9 mouse cellular contexts compared by ENCODE assay signal in genomic region chr7:140153383-140153782, GRCm38 (mm10). TPM values are rescaled to one million over a fixed set of nuclear protein-coding genes. Genes with fewer than 3 reads are reported as not detected.
DNase-seq lines count a peak whose midpoint lies in the region; ATAC-seq and TF ChIP-seq lines count a peak whose summit lies in the region.
"Had no signal": no experiment of that assay in that cellular context is flagged by ENCODE, and none has a peak within 500 bp of the region (broad histone marks: within the 10 kb centered on the region; RNA-seq: fewer than 3 reads in every experiment).

No protein-coding gene starts in this region.

- DNase-seq in heart, adult 11 months, result peak; percentile 87
- DNase-seq in heart, adult 9 months (ENCODE audit: low spot score in 2 of 2), result no peak
- peak; percentile 41 for DNase-seq in limb, embryonic 11.5 days (ENCODE audit: low spot score)
- DNase-seq in retina, adult 2 months (ENCODE audit: low read depth, low spot score), result peak; percentile 13
- no peak for DNase-seq in urinary bladder, postnatal 36 days (ENCODE audit: low spot score in 2 of 2)

- no peak for TF ChIP-seq POLR2A in ES-Bruce4 (IDR thresholded peaks at IDR 0.05; ENCODE audit: insufficient read depth, low read length)
- TF ChIP-seq POLR2A in cortical plate, adult 2 months (IDR thresholded peaks at IDR 0.05; ENCODE audit: extremely low read depth, insufficient read depth, low read length), result peak; percentile 11; the same call in 1 of the 2 replicates

- 6% methylated on average over 24 of the region's 28 CpGs for WGBS in heart, embryonic 14.5 days
- WGBS in limb, embryonic 11.5 days, result 7% methylated on average over 28 of the region's 28 CpGs

- peak overlapping the region; percentile 34 for H3K4me3 ChIP-seq in ES-Bruce4 (ENCODE audit: low read depth, low read length)
- peak overlapping the region; percentile 82 for H3K4me3 ChIP-seq in cortical plate, adult 2 months (ENCODE audit: insufficient read depth, low read length)
- H3K4me3 ChIP-seq in heart, embryonic 14.5 days (ENCODE audit: control insufficient read depth in 1 of 2, insufficient read depth in 1 of 2, low read depth in 1 of 2, low read length in 2 of 2), result peak overlapping the region in 1 of 2 experiments; percentile 28; a peak in 2 of 4 replicates
- no peak overlapping the region for H3K4me3 ChIP-seq in limb, embryonic 11.5 days (ENCODE audit: low read depth, low read length)

- no peak for TF ChIP-seq EP300 in ES-Bruce4 (IDR thresholded peaks at IDR 0.05; ENCODE audit: insufficient read depth, low read depth, low read length)

- no peak for TF ChIP-seq CTCF in ES-Bruce4 (IDR thresholded peaks at IDR 0.05; ENCODE audit: low read depth, low read length)
- no peak for TF ChIP-seq CTCF in cortical plate, adult 2 months (IDR thresholded peaks at IDR 0.05; ENCODE audit: extremely low read depth, insufficient read depth, low read length)

- no peak for ATAC-seq in heart, embryonic 14.5 days (ENCODE audit: insufficient number of reproducible peaks, insufficient read depth, low FRiP score, low read depth)
- ATAC-seq in limb, embryonic 11.5 days (ENCODE audit: insufficient number of reproducible peaks, low FRiP score, low TSS enrichment, low read depth), result no peak

- no peaks in the 10 kb centered on the region for H3K27me3 ChIP-seq in ES-Bruce4 (ENCODE audit: control insufficient read depth, insufficient read depth, low read length, poor library complexity, severe bottlenecking)
- peaks cover 47% of the 10 kb centered on the region for H3K27me3 ChIP-seq in heart, embryonic 14.5 days (ENCODE audit: control insufficient read depth, insufficient read depth, low read length)
- peaks cover 25% of the 10 kb centered on the region for H3K27me3 ChIP-seq in limb, embryonic 11.5 days (ENCODE audit: control insufficient read depth, insufficient read depth, low read length)

- H3K27ac ChIP-seq in ES-Bruce4 (ENCODE audit: insufficient read depth, low read length), result no peak overlapping the region
- H3K27ac ChIP-seq in cortical plate, adult 2 months (ENCODE audit: insufficient read depth, low read length), result peak overlapping the region; percentile 14
- no peak overlapping the region for H3K27ac ChIP-seq in heart, embryonic 14.5 days (replicated peaks in 1 of 2; ENCODE audit: control insufficient read depth in 1 of 2, insufficient read depth in 1 of 2, low read depth in 2 of 2, low read length in 2 of 2)
- no peak overlapping the region for H3K27ac ChIP-seq in limb, embryonic 11.5 days (replicated peaks; ENCODE audit: low read depth, low read length)

- no peaks in the 10 kb centered on the region for H3K4me1 ChIP-seq in ES-Bruce4 (ENCODE audit: control insufficient read depth, insufficient read depth, low read length)
- peaks cover 3% of the 10 kb centered on the region for H3K4me1 ChIP-seq in cortical plate, adult 2 months (ENCODE audit: control insufficient read depth, insufficient read depth, low read length)
- H3K4me1 ChIP-seq in heart, embryonic 14.5 days (ENCODE audit: control insufficient read depth in 2 of 2, insufficient read depth in 2 of 2, low read length in 2 of 2), result no peaks in the 10 kb centered on the region; a peak in 1 of 4 replicates
- 0 out of 2 replicates have a peak, but pooled peaks cover 3% of the 10 kb centered on the region for H3K4me1 ChIP-seq in limb, embryonic 11.5 days (ENCODE audit: control insufficient read depth, insufficient read depth, low read length)

- peak overlapping the region; percentile 57 for H3K4me2 ChIP-seq in heart, embryonic 14.5 days (ENCODE audit: low read length)
- H3K4me2 ChIP-seq in limb, embryonic 11.5 days (ENCODE audit: low read depth, severe bottlenecking), result peak overlapping the region; percentile 33; the same call in 1 of the 2 replicates

- no peaks in the 10 kb centered on the region for H3K36me3 ChIP-seq in ES-Bruce4 (ENCODE audit: control insufficient read depth, insufficient read depth, low read length, poor library complexity, severe bottlenecking)
- H3K36me3 ChIP-seq in heart, embryonic 14.5 days (ENCODE audit: control insufficient read depth, insufficient read depth, low read length), result peaks cover 14% of the 10 kb centered on the region
- no peaks in the 10 kb centered on the region for H3K36me3 ChIP-seq in limb, embryonic 11.5 days (ENCODE audit: control insufficient read depth, insufficient read depth, low read length)

- H3K9ac ChIP-seq in ES-Bruce4 (ENCODE audit: low read depth, poor library complexity, severe bottlenecking), result peak overlapping the region; percentile 33
- peak overlapping the region; percentile 0; the same call in 1 of the 2 replicates for H3K9ac ChIP-seq in heart, embryonic 14.5 days (ENCODE audit: low read length)
- H3K9ac ChIP-seq in limb, embryonic 11.5 days (ENCODE audit: low read length), result no peak overlapping the region

- no peaks in the 10 kb centered on the region for H3K9me3 ChIP-seq in ES-Bruce4 (replicated peaks; ENCODE audit: control insufficient read depth, insufficient read depth, low read length, poor library complexity, severe bottlenecking)
- no peaks in the 10 kb centered on the region for H3K9me3 ChIP-seq in heart, embryonic 14.5 days (ENCODE audit: control insufficient read depth, low read length)
- no peaks in the 10 kb centered on the region for H3K9me3 ChIP-seq in limb, embryonic 11.5 days (ENCODE audit: control insufficient read depth, low read length)

RNA-seq across cellular contexts. Expression of gene Sprn, which starts 1.3 kb away (rescaled TPM):
- polyA plus RNA-seq in ES-Bruce4 (2011; ENCODE audit: insufficient read depth, insufficient read length, low read depth, missing spikeins), result 0.24 TPM in 1 of 2 replicates, not detected in the other
- polyA plus RNA-seq in cortical plate, adult 2 months (2012; rRNA removed), result 128 and 142 TPM in 2 replicates
- polyA plus RNA-seq in heart, embryonic 14.5 days (2014; fragmentation: Nextera tagmentation; extraction: Ambion mirVana), result 0.11 TPM in 1 of 2 replicates, not detected in the other
- not detected in 2 replicates for polyA plus RNA-seq in limb, embryonic 11.5 days (2014; fragmentation: Nextera tagmentation; extraction: Ambion mirVana)
- polyA plus RNA-seq: C2C12 had no signal

RNA-seq across cellular contexts. Expression of gene Olfr522, which starts 11.2 kb away (rescaled TPM):
- not detected in 2 replicates for polyA plus RNA-seq in ES-Bruce4 (2011; ENCODE audit: insufficient read depth, insufficient read length, low read depth, missing spikeins)
- polyA plus RNA-seq in cortical plate, adult 2 months (2012; rRNA removed), result not detected in 2 replicates
- polyA plus RNA-seq in heart, embryonic 14.5 days (2014; fragmentation: Nextera tagmentation; extraction: Ambion mirVana), result not detected in 2 replicates
- polyA plus RNA-seq in limb, embryonic 11.5 days (2014; fragmentation: Nextera tagmentation; extraction: Ambion mirVana), result not detected in 2 replicates
- polyA plus RNA-seq: C2C12 had no signal

RNA-seq across cellular contexts. Expression of gene Mtg1, which starts 16.0 kb away (rescaled TPM):
- polyA plus RNA-seq in ES-Bruce4 (2011; ENCODE audit: insufficient read depth, insufficient read length, low read depth, missing spikeins), result 43.2 and 44.0 TPM in 2 replicates
- 43.4 and 45.9 TPM in 2 replicates for polyA plus RNA-seq in cortical plate, adult 2 months (2012; rRNA removed)
- polyA plus RNA-seq in heart, embryonic 14.5 days (2014; fragmentation: Nextera tagmentation; extraction: Ambion mirVana), result 38.2 and 40.8 TPM in 2 replicates
- polyA plus RNA-seq in limb, embryonic 11.5 days (2014; fragmentation: Nextera tagmentation; extraction: Ambion mirVana), result 22.0 and 22.4 TPM in 2 replicates

RNA-seq across cellular contexts. Expression of gene Olfr523, which starts 19.6 kb away (rescaled TPM):
- not detected in 2 replicates for polyA plus RNA-seq in ES-Bruce4 (2011; ENCODE audit: insufficient read depth, insufficient read length, low read depth, missing spikeins)
- polyA plus RNA-seq in cortical plate, adult 2 months (2012; rRNA removed), result 0.06 TPM in 1 of 2 replicates, not detected in the other
- polyA plus RNA-seq in heart, embryonic 14.5 days (2014; fragmentation: Nextera tagmentation; extraction: Ambion mirVana), result not detected in 2 replicates
- not detected in 2 replicates for polyA plus RNA-seq in limb, embryonic 11.5 days (2014; fragmentation: Nextera tagmentation; extraction: Ambion mirVana)
- polyA plus RNA-seq: C2C12 had no signal

RNA-seq across cellular contexts. Expression of gene Echs1, which starts 37.1 kb away (rescaled TPM):
- 107 and 109 TPM in 2 replicates for polyA plus RNA-seq in ES-Bruce4 (2011; ENCODE audit: insufficient read depth, insufficient read length, low read depth, missing spikeins)
- polyA plus RNA-seq in cortical plate, adult 2 months (2012; rRNA removed), result 67.2 and 68.9 TPM in 2 replicates
- polyA plus RNA-seq in heart, embryonic 14.5 days (2014; fragmentation: Nextera tagmentation; extraction: Ambion mirVana), result 220 and 227 TPM in 2 replicates
- 188 and 195 TPM in 2 replicates for polyA plus RNA-seq in limb, embryonic 11.5 days (2014; fragmentation: Nextera tagmentation; extraction: Ambion mirVana)

Comparison
In these comparisons a context has a peak if more than half of its experiments do, and no peak if none do; other contexts are left out.
1. DNase-seq: peak in heart, adult 11 months (single experiment), limb, embryonic 11.5 days (single experiment) and retina, adult 2 months (single experiment); none in heart, adult 9 months (0 of 2) and urinary bladder, postnatal 36 days (0 of 2).
2. RNA of gene Sprn, which starts 1.3 kb away (polyA plus RNA-seq): 128 to 142 TPM in cortical plate, adult 2 months; 0.24 TPM in ES-Bruce4, 0.11 TPM in heart, embryonic 14.5 days and not detected in limb, embryonic 11.5 days; every median in the first group is over 100 times any median in the second.